Mouse (Mus musculus): ENCODE data around the gene Pnpla5.

- TF ChIP-seq HCFC1 (IDR thresholded peaks at IDR 0.05; ENCODE audit: low read depth, low read length) (no peak), TCF12 (IDR thresholded peaks at IDR 0.05; ENCODE audit: low read depth, low read length) (peak; percentile 34; the same call in 1 of the 2 replicates), POLR2A (IDR thresholded peaks at IDR 0.05; ENCODE audit: low read depth, low read length) (no peak), CTCF (conservative IDR thresholded peaks at IDR 0.05 in 1 of 2, IDR thresholded peaks at IDR 0.05 in 1 of 2; ENCODE audit: low read depth in 2 of 2, low read length in 2 of 2) (no peak), JUN (IDR thresholded peaks at IDR 0.05; ENCODE audit: insufficient read depth, low read depth, low read length) (no peak), CHD1 (IDR thresholded peaks at IDR 0.05; ENCODE audit: low read depth, low read length) (no peak), ZNF384 (IDR thresholded peaks at IDR 0.05; ENCODE audit: low read depth, low read length) (no peak), RAD21 (IDR thresholded peaks at IDR 0.05; ENCODE audit: low read depth, low read length) (no peak), UBTF (IDR thresholded peaks at IDR 0.05; ENCODE audit: low read depth, low read length) (no peak; the same call in 1 of the 2 replicates), EP300 (IDR thresholded peaks at IDR 0.05; ENCODE audit: low read length) (no peak), KAT2A (IDR thresholded peaks at IDR 0.05; ENCODE audit: insufficient replicate concordance, low read length) (no peak), TBP (conservative IDR thresholded peaks at IDR 0.05; ENCODE audit: low read depth, low read length) (no peak)
These were observed 45.5 kb upstream of the Pnpla5 start for GRCm38 (mm10) chr15:84168170-84169161.
